ENCODE assay signal across 28 mouse cellular contexts in the genomic region with DNA sequence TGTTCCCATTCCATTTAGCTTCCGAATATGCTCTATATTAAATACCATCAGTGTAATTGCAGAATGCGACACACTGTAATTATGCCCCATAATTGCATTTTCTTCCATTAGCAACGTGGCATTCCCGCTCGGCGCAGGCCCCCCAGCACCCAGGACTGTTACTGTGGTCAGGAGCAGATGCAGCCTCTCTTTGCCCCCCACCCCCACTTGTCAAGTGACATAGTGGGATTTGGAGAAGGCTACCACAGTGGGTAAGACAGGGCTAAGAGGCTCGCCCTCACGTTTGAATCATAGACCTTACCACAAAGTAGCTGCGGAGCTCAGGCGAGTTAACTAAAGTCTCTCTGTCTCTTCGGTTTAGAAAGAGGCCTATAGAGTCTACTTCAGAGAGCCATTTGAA.
"Had no signal": no experiment of that assay in that cellular context is flagged by ENCODE, and none has a peak within 500 bp of the region (broad histone marks: within the 10 kb centered on the region; RNA-seq: fewer than 3 reads in every experiment).

No protein-coding gene starts in this region.

- H3K9me3 ChIP-seq: heart, embryonic 10.5 days; heart, embryonic 12.5 days; hindbrain, embryonic 10.5 days; hindbrain, embryonic 12.5 days; intestine, embryonic 15.5 days; limb, embryonic 10.5 days; limb, embryonic 12.5 days; liver, embryonic 13.5 days; liver, embryonic 15.5 days had no signal

- ATAC-seq: hindbrain, embryonic 16.5 days; inflammation-experienced regulatory T-cells, adult 6 months; intestine, embryonic 15.5 days; intestine, postnatal 0 days; liver, postnatal 0 days had no signal

- H3K4me3 ChIP-seq: heart, embryonic 10.5 days; heart, embryonic 12.5 days; hindbrain, embryonic 10.5 days; hindbrain, embryonic 12.5 days; intestine, embryonic 15.5 days; layer of hippocampus, adult 2 months; left cerebral cortex, adult 2 months; limb, embryonic 10.5 days; limb, embryonic 12.5 days; liver, embryonic 13.5 days; liver, embryonic 15.5 days had no signal

- H3K9ac ChIP-seq: heart, embryonic 12.5 days; hindbrain, embryonic 12.5 days; hindbrain, embryonic 14.5 days; intestine, embryonic 15.5 days; limb, embryonic 12.5 days; liver, embryonic 13.5 days; liver, embryonic 15.5 days; liver, postnatal 0 days had no signal

- H3K27ac ChIP-seq: heart, embryonic 10.5 days; hindbrain, embryonic 10.5 days; hindbrain, embryonic 12.5 days; hindbrain, embryonic 14.5 days; intestine, embryonic 15.5 days; layer of hippocampus, adult 2 months; left cerebral cortex, adult 2 months; limb, embryonic 10.5 days; limb, embryonic 12.5 days; liver, embryonic 13.5 days; liver, embryonic 15.5 days had no signal

- H3K36me3 ChIP-seq: heart, embryonic 10.5 days; heart, embryonic 12.5 days; hindbrain, embryonic 10.5 days; hindbrain, embryonic 12.5 days; intestine, embryonic 15.5 days; limb, embryonic 10.5 days; limb, embryonic 12.5 days; liver, embryonic 13.5 days; liver, embryonic 15.5 days had no signal

- H3K4me2 ChIP-seq: heart, embryonic 12.5 days; hindbrain, embryonic 12.5 days; hindbrain, embryonic 14.5 days; intestine, embryonic 15.5 days; limb, embryonic 12.5 days; liver, embryonic 11.5 days; liver, embryonic 13.5 days; liver, embryonic 15.5 days had no signal

- H3K4me1 ChIP-seq: heart, embryonic 10.5 days; heart, embryonic 12.5 days; hindbrain, embryonic 10.5 days; hindbrain, embryonic 12.5 days; intestine, embryonic 15.5 days; limb, embryonic 12.5 days; liver, embryonic 13.5 days; liver, embryonic 15.5 days had no signal

- DNase-seq: gastrocnemius, postnatal 10 days; gastrocnemius, postnatal 25 days; heart, adult 18-20 months; heart, postnatal 10 days; heart, postnatal 4 days; kidney, adult 18-20 months; kidney, adult 8-10 months; kidney, postnatal 10 days; kidney, postnatal 25 days; kidney, postnatal 4 days; liver; liver, embryonic 13.5 days; liver, postnatal 0 days had no signal

- H3K27me3 ChIP-seq: heart, embryonic 12.5 days; hindbrain, embryonic 12.5 days; intestine, embryonic 15.5 days; limb, embryonic 12.5 days; liver, embryonic 13.5 days; liver, embryonic 15.5 days had no signal
